Mouse (Mus musculus) spleen, adult 2 months (tissue): ENCODE measurements around the gene Gpsm2. TPM values are rescaled to one million over a fixed set of nuclear protein-coding genes. Genes with fewer than 3 reads are reported as not detected.

ENCODE experiments used
- DNase-seq, 2 experiments: peaks; one replicate each; pipeline versions ENCODE4 v3.0.0 to v3.0.0-alpha.2; 2012 to 2021; ENCODE audit warnings: low spot score in 2 of 2, low read depth in 1 of 2
- H3K27ac ChIP-seq: fragments of 200-500 bp; 2 replicates; pipeline ENCODE4 v1.5.1; 2012; ENCODE audit warnings: low read length, inconsistent platforms; ENCODE audit not compliant: insufficient read depth
- H3K27me3 ChIP-seq: fragments of 200-500 bp; 2 replicates; pipeline ENCODE4 v1.6.1; 2012; ENCODE audit warnings: mild to moderate bottlenecking, moderate library complexity, low read length, inconsistent platforms; ENCODE audit not compliant: control insufficient read depth, insufficient read depth
- H3K36me3 ChIP-seq: fragments of 200-500 bp; 2 replicates; pipeline ENCODE4 v1.6.1; 2012; ENCODE audit warnings: mild to moderate bottlenecking, low read length, inconsistent platforms; ENCODE audit not compliant: control insufficient read depth, insufficient read depth
- H3K4me1 ChIP-seq: fragments of 200-500 bp; 2 replicates; pipeline ENCODE4 v1.6.1; 2011; ENCODE audit warnings: inconsistent platforms; ENCODE audit not compliant: control insufficient read depth, insufficient read depth, insufficient read length
- H3K4me3 ChIP-seq: fragments of 200-500 bp; 2 replicates; pipeline ENCODE4 v1.5.1; 2011; ENCODE audit warnings: mild to moderate bottlenecking, inconsistent platforms; ENCODE audit not compliant: insufficient read depth, insufficient read length; ENCODE audit errors: extremely low read depth
- CTCF ChIP-seq: fragments of 200-500 bp; IDR thresholded peaks from 2 replicates; pipeline ENCODE4 v1.5.1; 2011; ENCODE audit warnings: mild to moderate bottlenecking, inconsistent platforms; ENCODE audit not compliant: insufficient read depth, insufficient read length, insufficient replicate concordance; ENCODE audit errors: extremely low read depth
- POLR2A ChIP-seq: fragments of 200-500 bp; IDR thresholded peaks from 2 replicates; pipeline ENCODE4 v1.6.1; 2011; ENCODE audit warnings: low read depth, low read length, inconsistent platforms
- WGBS: fragments of 180-500 bp; shearing (Covaris S2); methylation state at CpG from one replicate; pipeline ENCODE4 v1.1.7; 2018; 5-methylcytosine and 5-hydroxymethylcytosine counted together
- polyA plus RNA-seq: library from polyadenylated mRNA; depleted of rRNA; stranded (reverse); fragments of >200 nt; gene quantifications from 2 replicates; pipeline ENCODE4 v1.2.3, GENCODE M21; 2012

Gpsm2 gene
- polyA plus RNA-seq, 1 experiment = 2.5 TPM

DNA sequence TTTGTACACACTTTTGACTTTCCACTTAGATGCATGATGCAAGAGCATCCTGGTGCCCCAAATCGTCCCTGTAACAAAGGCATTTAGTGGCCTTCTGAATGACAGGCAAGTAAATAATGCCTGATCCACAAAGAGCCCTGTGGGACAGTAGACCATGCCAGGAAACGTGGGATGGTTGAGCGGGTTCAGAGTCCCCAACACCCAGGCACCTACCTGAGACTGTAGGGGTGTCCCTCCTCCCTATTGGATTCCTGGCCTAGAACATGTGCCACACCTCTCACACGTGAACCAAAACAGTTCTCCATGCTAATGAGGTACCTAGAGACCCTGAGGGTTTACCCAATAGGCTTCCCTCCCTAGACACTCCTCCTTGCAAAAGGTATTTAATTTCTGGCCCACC, 41.1 kb downstream of the Gpsm2 start:
- TF ChIP-seq POLR2A (no peak), CTCF (no peak)
- DNase-seq = no peak
- 95% methylated on average over 4 of the region's 4 CpGs for WGBS

GRCm38 (mm10) chr3:108676616-108677015, 45.5 kb downstream of the Gpsm2 start:
- 95% methylated on average over 4 of the region's 4 CpGs for WGBS
- Histone ChIP-seq H3K27me3 (no peaks in the 10 kb centered on the region), H3K4me1 (no peaks in the 10 kb centered on the region), H3K4me3 (no peak overlapping the region), H3K36me3 (peaks cover 49% of the 10 kb centered on the region), H3K27ac (no peak overlapping the region)
- TF ChIP-seq POLR2A = no peak
- no peak for TF ChIP-seq CTCF
- no peak for DNase-seq

More for the DNA sequence above, 41.1 kb downstream of the Gpsm2 start:
- H3K36me3 ChIP-seq = peaks cover 26% of the 10 kb centered on the region
- no peaks in the 10 kb centered on the region for H3K4me1 ChIP-seq
- no peak overlapping the region for H3K4me3 ChIP-seq
- no peak overlapping the region for H3K27ac ChIP-seq
- no peaks in the 10 kb centered on the region for H3K27me3 ChIP-seq

DNA sequence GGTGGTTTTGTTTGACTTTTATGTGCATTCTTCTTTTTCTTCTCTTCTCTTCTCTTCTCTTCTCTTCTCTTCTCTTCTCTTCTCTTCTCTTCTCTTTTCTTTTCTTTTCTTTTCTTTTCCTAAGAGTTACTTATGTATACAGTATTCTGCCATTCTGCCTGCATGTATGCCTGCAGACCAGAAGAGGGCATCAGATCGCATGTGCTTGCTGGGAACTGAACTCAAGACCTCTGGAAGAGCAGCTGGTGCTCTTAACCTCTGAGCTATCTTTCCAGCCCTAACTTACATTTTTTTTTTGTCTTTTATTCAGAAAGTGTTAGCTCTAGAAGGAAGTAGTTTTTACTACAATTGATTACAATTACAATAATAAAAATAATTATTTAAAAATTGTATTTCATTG, 61.2 kb downstream of the Gpsm2 start:
- TF ChIP-seq POLR2A (no peak), CTCF (no peak)
- Histone ChIP-seq H3K36me3 (peaks cover 14% of the 10 kb centered on the region), H3K27me3 (no peaks in the 10 kb centered on the region), H3K4me1 (no peaks in the 10 kb centered on the region), H3K4me3 (no peak overlapping the region), H3K27ac (no peak overlapping the region)
- 86% methylated on average over 1 of the region's 1 CpGs for WGBS
- DNase-seq = no peak

DNA sequence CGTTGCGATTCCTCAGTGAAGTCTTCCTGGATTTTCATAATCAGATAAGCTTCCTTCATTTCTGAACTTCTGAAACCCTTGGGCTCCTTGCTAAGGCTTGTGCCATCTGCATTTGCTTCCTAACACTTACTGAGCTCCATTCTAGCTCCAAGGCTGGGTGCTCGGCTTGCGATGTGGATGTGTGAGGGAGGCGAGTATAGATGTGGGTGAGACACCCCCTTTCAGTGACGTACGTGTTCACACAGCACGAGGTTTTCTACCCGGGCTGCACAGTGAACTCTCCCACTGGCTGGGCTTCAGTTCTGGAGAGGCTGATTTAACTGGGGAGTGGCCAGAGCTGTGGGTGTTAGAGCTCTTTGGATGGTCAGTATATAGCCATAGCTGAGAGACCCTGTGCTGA, 63.5 kb downstream of the Gpsm2 start:
- Histone ChIP-seq H3K36me3 (peaks cover 11% of the 10 kb centered on the region), H3K4me1 (no peaks in the 10 kb centered on the region; the same call in 1 of the 2 replicates), H3K27me3 (no peaks in the 10 kb centered on the region), H3K27ac (no peak overlapping the region), H3K4me3 (no peak overlapping the region)
- no peak for DNase-seq
- WGBS = 95% methylated on average over 9 of the region's 9 CpGs
- no peak for TF ChIP-seq CTCF
- TF ChIP-seq POLR2A = no peak

GRCm38 (mm10) chr3:108655486-108655885, 66.6 kb downstream of the Gpsm2 start:
- H3K27me3 ChIP-seq = no peaks in the 10 kb centered on the region
- TF ChIP-seq POLR2A = no peak
- TF ChIP-seq CTCF = no peak
- WGBS = 85% methylated on average over 7 of the region's 7 CpGs
- no peak for DNase-seq
- H3K4me1 ChIP-seq = no peaks in the 10 kb centered on the region; the same call in 1 of the 2 replicates
- H3K27ac ChIP-seq = no peak overlapping the region
- no peaks in the 10 kb centered on the region; the same call in 1 of the 2 replicates for H3K36me3 ChIP-seq
- no peak overlapping the region for H3K4me3 ChIP-seq

DNA sequence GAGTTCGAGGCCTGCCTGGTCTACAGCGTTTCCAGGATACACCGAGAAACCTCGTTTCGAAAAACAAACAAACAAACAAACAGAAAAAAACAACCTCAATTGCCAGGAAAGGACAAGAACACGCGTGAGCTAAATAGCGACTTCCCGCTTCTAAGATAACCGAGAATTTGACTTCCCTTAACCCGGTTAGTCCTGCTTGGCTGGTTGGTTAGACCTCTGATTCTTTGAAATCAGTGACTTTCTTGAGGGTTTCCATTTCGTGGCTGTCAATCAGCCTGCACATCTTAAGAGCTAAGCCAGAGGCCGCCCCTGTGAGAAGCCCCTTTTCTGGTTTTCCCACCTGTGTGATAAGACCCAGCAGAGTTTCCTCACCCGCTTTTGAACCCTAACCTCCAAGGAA, 67.5 kb downstream of the Gpsm2 start:
- Histone ChIP-seq H3K4me3 (peak overlapping the region; percentile 16; the same call in 1 of the 2 replicates), H3K36me3 (no peaks in the 10 kb centered on the region; the same call in 1 of the 2 replicates), H3K27ac (no peak overlapping the region), H3K27me3 (no peaks in the 10 kb centered on the region), H3K4me1 (no peaks in the 10 kb centered on the region; the same call in 1 of the 2 replicates)
- TF ChIP-seq CTCF (no peak), POLR2A (no peak)
- DNase-seq = no peak
- WGBS = 9% methylated on average over 14 of the region's 14 CpGs

DNA sequence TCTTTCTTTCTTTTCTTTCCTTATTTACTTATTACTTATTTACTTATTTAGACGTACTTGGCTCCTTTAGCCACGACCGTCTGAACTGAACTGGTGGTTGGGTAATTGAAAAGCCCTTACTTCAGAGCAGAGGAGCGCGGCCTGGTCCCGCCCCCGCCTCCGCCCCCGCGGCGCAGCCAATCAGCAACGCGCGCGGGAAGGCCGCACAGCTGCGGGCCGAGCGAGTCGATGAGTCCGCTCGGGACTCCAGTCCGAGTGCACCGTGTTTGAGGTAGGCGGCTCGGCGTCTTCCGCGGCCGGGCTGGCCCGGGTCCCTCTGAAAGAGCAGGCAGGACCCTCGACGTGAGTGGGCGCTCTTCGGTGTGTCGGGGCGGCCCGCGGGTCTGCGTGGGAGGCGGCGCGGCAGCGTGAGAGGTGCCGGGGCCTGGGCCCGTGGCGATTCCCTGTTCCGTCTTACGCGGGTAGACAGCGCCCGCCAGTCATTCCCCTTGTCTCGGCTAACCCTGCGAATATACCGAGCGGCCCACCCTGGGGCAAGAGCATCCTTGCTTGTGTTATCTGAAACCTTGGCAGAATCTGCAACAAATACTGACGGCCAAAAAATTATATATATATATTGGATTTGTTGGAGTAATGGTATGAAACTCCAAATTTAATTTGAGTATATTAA, 68.3 kb downstream of the Gpsm2 start, which contains the start of gene Clcc1:
Clcc1 (plus strand) TSS at position 204 of the 670 bp plus-strand sequence.
- Histone ChIP-seq H3K4me3 (peak within 1 kb of the TSS; percentile 90), H3K36me3 (no peaks in the 10 kb centered on the region), H3K4me1 (no peaks in the 10 kb centered on the region; the same call in 1 of the 2 replicates), H3K27ac (peak within 1 kb of the TSS; percentile 73), H3K27me3 (no peaks in the 10 kb centered on the region)
- WGBS = under 1% methylated on average over 57 of the region's 57 CpGs
- DNase-seq = peak; percentile 79 to 94
- peak; percentile 82 for TF ChIP-seq POLR2A
- TF ChIP-seq CTCF = no peak
